Mouse (Mus musculus): Measurements from ENCODE around the gene Vps25. TPM values are rescaled to one million over a fixed set of nuclear protein-coding genes. Genes with fewer than 3 reads are reported as not detected.

The Vps25 gene
- total and polyA plus RNA-seq, 3 experiments, result 75.5 to 107 TPM; not detected in 1

DNA sequence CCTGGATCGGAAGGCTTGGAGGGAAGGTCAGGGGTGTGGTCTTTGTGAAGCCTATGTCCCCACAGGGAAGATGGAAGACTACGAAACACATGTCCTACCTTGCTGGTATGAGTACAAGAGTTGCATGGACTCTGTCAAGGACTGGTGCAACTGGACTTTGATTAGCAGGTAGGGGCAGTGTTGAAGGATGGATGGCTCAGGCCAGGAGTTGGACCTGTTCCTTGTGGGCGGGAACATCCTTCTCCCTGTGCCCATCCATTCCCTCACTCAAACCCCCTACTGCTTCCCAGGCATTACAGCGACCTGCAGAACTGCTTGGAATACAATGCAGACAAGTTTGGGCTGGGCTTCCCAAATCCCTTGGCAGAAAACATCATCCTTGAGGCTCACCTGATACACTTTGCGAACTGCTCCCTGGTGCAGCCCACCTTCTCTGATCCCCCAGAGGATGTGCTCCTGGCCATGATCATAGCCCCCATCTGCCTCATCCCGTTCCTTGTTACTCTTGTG, 5.9 kb upstream of the Vps25 start:
- Histone ChIP-seq H3K4me3 (ENCODE audit: control insufficient read depth in 1 of 2, insufficient read depth in 1 of 2, low read depth in 2 of 2, low read length in 2 of 2) (no peak overlapping the region), H3K9me3 (replicated peaks; ENCODE audit: insufficient read depth, low read length) (no peaks in the 10 kb centered on the region), H3K79me2 (ENCODE audit: control insufficient read depth, insufficient read depth, low read length, poor library complexity) (no peaks in the 10 kb centered on the region), H3K36me3 (ENCODE audit: control insufficient read depth in 1 of 2, insufficient read depth in 2 of 2, low read length in 2 of 2) (peaks cover 0 to 2% of the 10 kb centered on the region in 2 experiments; a peak in 1 of 4 replicates), H3K27me3 (ENCODE audit: control insufficient read depth in 1 of 2, insufficient read depth in 2 of 2, low read length in 2 of 2) (peaks cover 0 to 4% of the 10 kb centered on the region in 2 experiments; a peak in 2 of 4 replicates), H3K4me1 (ENCODE audit: control insufficient read depth in 1 of 2, insufficient read depth in 2 of 2, low read length in 2 of 2) (peaks cover 0 to 6% of the 10 kb centered on the region in 2 experiments; a peak in 2 of 4 replicates), H3K27ac (ENCODE audit: control insufficient read depth, low read depth, low read length) (no peak overlapping the region), H3K9ac (ENCODE audit: control insufficient read depth, low read depth, low read length, poor library complexity, severe bottlenecking) (no peak overlapping the region)
- no peak for DNase-seq (ENCODE audit: low read depth, low spot score)
- no peak for TF ChIP-seq HCFC1 (IDR thresholded peaks at IDR 0.05; ENCODE audit: low read depth, low read length)
- no peak for TF ChIP-seq E2F4 (IDR thresholded peaks at IDR 0.05; ENCODE audit: borderline replicate concordance, low read depth, low read length)
- TF ChIP-seq MAZ (IDR thresholded peaks at IDR 0.05; ENCODE audit: low read depth, low read length), result no peak
- no peak for TF ChIP-seq GATA1 (IDR thresholded peaks at IDR 0.05; ENCODE audit: low read depth, low read length)
- TF ChIP-seq RAD21 (IDR thresholded peaks at IDR 0.05; ENCODE audit: low read depth, low read length), result no peak
- no peak for TF ChIP-seq USF2 (IDR thresholded peaks at IDR 0.05; ENCODE audit: borderline replicate concordance in 1 of 2, insufficient read depth in 1 of 2, low read depth in 1 of 2, low read length in 2 of 2)
- TF ChIP-seq CHD1 (IDR thresholded peaks at IDR 0.05; ENCODE audit: low read depth, low read length), result no peak
- no peak for TF ChIP-seq NRF1 (IDR thresholded peaks at IDR 0.05; ENCODE audit: insufficient read depth, low read depth, low read length, poor library complexity, severe bottlenecking)

- peaks cover 0 to 4% of the 10 kb centered on the region in 2 experiments; a peak in 1 of 4 replicates for H3K36me3 ChIP-seq (ENCODE audit: control insufficient read depth in 1 of 2, insufficient read depth in 2 of 2, low read length in 2 of 2)
- TF ChIP-seq RAD21 (IDR thresholded peaks at IDR 0.05; ENCODE audit: low read depth, low read length) (peak; percentile 79), SMC3 (IDR thresholded peaks at IDR 0.05; ENCODE audit: low read depth, low read length) (peak; percentile 91), MAX (IDR thresholded peaks at IDR 0.05; ENCODE audit: low read length) (no peak), CTCF (IDR thresholded peaks at IDR 0.05 in 2 of 3, conservative IDR thresholded peaks at IDR 0.05 in 1 of 3; ENCODE audit: control insufficient read depth in 1 of 3, insufficient read depth in 1 of 3, low read depth in 2 of 3, low read length in 3 of 3, poor library complexity in 1 of 3, severe bottlenecking in 1 of 3) (peak; percentile 39 to 82 (median 80); a peak in 5 of 6 replicates), ZKSCAN1 (IDR thresholded peaks at IDR 0.05; ENCODE audit: low read depth, low read length) (no peak), ZC3H11A (IDR thresholded peaks at IDR 0.05; ENCODE audit: low read depth, low read length) (peak; percentile 86)
- no peaks in the 10 kb centered on the region for H3K79me2 ChIP-seq (ENCODE audit: control insufficient read depth, insufficient read depth, low read length, poor library complexity)
- no peak overlapping the region for H3K9ac ChIP-seq (ENCODE audit: control insufficient read depth, low read depth, low read length, poor library complexity, severe bottlenecking)
- H3K4me1 ChIP-seq (ENCODE audit: control insufficient read depth in 1 of 2, insufficient read depth in 2 of 2, low read length in 2 of 2), result peaks cover 0 to 6% of the 10 kb centered on the region in 2 experiments; a peak in 2 of 4 replicates
- H3K9me3 ChIP-seq (replicated peaks; ENCODE audit: insufficient read depth, low read length), result no peaks in the 10 kb centered on the region
- no peak overlapping the region for H3K27ac ChIP-seq (ENCODE audit: control insufficient read depth, low read depth, low read length)
- H3K4me3 ChIP-seq (ENCODE audit: control insufficient read depth in 1 of 2, insufficient read depth in 1 of 2, low read depth in 2 of 2, low read length in 2 of 2), result no peak overlapping the region
- peak; percentile 88 for DNase-seq (ENCODE audit: low read depth, low spot score)
- peaks cover 0 to 1% of the 10 kb centered on the region in 2 experiments; a peak in 1 of 4 replicates for H3K27me3 ChIP-seq (ENCODE audit: control insufficient read depth in 1 of 2, insufficient read depth in 2 of 2, low read length in 2 of 2)
Measured at GRCm38 (mm10) chr11:101248258-101248994, 5.1 kb upstream of the Vps25 start.

All from MEL (cell line).